Mouse (Mus musculus) left cerebral cortex, adult 18-20 months (tissue): ENCODE measurements at regions not wholly inside any gene's neighbourhood (a gene's known extent, or its start where the extent isn't known, plus 50 kb on each side); places are given as distances from the start of the nearest gene placed in this dataset.

Experiments
- DNase-seq, 2 experiments: peaks; one replicate each; pipeline ENCODE4 v3.0.0; 2021 to 2022; ENCODE audit warnings: low spot score in 2 of 2, mixed read lengths in 1 of 2

- no peak for DNase-seq
Observed at GRCm38 (mm10) chr15:51721363-51721762, 2163.3 kb upstream of the Gm7489 start.

DNA sequence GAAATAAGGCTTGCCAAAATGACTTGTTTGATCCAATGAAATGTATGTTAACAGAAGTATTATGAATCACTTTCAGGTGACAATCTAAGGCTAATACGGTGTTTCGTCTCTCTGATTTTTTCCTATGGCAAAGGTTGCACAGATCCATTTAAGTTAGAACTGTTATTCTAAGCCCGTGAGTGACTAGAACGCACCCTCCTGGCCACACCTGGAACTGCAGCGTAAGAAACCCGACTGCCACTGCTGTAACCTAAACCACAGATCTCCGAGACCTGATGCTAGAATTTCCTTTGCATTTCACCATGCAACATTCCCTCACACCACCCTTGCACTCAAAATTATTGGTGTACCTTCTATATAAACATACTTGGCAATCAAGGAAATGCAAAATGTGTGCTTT is 2160.6 kb upstream of the Gm7489 start:
- DNase-seq: no peak

DNA sequence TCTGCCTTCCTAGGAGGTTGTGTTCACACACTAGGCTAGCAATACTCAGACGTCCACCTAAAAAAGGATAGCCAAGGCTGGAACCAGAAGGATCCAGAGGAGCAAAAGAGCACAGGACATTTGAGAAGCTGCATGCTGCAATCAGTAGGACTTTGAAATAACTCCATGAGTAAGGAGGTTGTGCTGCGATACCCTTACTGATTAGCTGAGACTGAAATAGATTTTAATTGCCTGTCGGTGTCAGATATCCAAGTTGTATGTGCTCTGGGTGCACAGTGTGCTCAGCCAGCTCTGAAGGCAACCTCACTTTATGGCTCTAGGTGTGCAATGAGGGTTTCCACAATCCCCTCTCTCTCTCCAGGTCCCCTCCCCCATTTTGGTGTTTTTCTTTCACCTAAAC is 2159.2 kb upstream of the Gm7489 start:
- DNase-seq: no peak

GRCm38 (mm10) chr15:51730106-51730505 is 2154.6 kb upstream of the Gm7489 start:
- no peak for DNase-seq

DNA sequence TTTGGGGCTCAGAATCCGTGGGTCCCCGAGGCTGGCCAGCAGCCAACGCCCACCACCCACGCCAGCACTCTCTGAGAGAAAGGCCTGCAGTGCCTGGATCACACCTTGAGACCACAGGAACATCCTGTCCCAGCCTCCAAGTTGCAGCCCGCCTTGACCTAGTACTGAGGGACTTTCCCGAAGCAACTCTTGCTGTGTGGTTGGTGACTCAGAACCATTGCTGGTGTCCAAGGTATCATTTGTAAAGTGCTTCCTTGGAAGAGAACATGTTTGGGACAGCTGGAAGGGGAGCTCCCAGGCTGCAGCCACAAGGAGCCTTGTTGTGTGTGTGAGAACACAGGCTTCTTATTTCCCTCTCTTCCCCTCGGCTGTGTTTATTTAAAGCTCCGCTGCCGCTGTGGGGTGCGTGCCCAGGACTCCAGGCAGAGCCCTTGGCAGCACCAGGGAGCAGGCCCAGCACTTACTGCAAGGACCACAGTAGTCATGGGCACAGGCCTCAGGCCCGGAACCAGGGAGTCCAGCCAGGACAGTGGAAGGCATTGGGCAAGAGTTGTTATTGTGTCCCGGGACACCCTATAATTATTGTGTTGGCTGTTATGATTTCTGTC is 2153.8 kb upstream of the Gm7489 start:
- peak; percentile 21 to 27 for DNase-seq

DNA sequence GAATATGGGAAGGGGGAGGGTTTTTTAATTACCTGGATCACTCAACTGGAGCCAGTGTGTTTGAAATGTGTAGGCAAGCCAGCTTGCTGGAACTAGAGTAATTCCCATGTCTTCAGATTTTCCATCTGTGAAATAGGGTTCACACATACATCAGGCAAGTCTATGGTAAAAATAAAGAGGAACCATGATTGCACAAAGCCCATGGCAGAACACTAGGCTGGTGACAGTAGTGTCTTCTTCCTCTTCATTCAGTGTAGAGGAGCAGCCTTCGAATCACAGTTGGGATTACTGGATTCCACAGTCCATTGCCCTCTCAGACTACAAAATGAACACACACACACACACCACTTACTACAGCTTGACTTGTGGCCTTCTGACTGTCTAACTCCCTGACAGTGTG is 2150.5 kb upstream of the Gm7489 start:
- DNase-seq: no peak
